Mouse (Mus musculus): ENCODE data around the gene Sap30l.
"Not testable (repeated sequence)": the region's sequence is repeated elsewhere in the genome, so short reads cannot be mapped to it uniquely, and the experiment has no call there.

Sap30l gene

DNA sequence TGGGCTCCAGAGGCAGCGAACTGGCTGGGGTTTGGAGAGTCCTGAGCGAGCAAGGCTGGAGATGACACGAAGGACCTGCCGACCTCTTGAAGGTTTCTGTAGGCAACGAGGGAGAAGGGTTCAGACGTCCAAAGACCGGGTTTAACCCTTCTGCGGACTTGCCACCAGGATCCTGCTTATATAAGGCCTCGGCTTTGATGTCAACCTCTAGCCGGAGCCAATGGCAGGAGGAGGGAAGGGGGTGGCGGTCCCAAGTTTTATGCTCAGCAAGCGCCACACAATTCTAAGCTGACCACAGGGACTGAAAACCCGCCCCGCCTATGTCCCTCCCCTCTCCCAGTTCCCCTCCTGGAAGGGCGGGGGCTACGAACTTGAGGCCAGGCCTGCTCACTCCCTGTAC is 30.4 kb downstream of the Sap30l start:
- no peak for DNase-seq

DNA sequence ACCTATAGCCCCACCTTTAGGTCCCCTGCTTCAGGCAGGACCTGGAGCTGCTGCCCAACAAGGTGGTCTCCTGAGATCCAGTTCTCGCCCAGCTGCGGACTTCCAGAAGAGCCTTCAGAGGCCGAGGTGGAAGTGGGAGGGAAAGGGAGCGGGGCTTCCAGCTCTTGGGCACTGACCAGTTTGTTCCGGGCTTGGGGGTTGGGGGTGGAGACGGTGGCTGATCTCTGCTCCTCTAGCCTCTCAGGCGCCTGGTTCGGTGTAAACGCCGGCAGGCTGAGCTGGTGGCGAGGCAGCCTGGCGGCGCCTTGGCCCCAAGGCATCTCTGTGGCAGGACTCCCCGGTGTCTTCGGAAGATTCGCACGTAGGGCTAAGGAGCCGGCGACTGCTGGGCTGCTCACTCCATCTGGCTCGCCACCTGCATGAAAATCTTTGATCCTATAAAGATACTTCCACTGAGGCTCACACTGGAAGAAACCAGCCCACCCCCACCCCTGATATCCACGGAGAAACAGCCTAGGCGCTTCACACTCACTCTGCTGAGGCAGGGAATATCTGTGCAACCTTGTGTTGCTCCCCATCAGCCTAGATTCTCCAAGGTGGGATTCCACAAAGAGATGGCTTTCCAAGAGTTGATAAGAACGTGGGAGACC is 31.2 kb downstream of the Sap30l start, which contains the start of gene Hand1:
Gene Hand1 (minus strand): TSS at position 267 of the 650 bp plus-strand sequence.
- DNase-seq = no peak

- DNase-seq = no peak
Observed at GRCm38 (mm10) chr11:57833296-57833977, 32.0 kb downstream of the Sap30l start.

DNA sequence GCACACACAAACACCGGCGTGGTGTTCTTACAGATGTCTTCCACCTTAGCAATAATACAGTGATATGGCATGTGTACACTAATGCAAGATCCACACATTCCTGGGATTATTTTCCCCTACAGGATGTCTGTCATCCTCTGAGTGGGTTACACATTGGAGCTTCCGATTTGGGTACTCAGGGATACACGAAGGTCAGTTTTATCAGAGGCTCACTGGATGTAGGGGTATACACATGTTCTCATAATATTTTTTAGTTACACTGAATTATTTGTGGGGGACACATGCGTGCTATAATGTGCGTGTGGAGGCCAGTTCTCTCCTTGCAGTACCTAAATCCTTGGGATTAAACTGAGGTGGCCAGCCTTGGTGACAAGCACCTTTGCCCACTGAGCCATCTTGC is 32.6 kb downstream of the Sap30l start:
- no peak for DNase-seq

GRCm38 (mm10) chr11:57835331-57835730 is 33.9 kb downstream of the Sap30l start:
- DNase-seq = no peak

GRCm38 (mm10) chr11:57835931-57836330 is 34.5 kb downstream of the Sap30l start:
- no peak for DNase-seq

GRCm38 (mm10) chr11:57836401-57836800 is 35.0 kb downstream of the Sap30l start:
- no peak for DNase-seq

DNA sequence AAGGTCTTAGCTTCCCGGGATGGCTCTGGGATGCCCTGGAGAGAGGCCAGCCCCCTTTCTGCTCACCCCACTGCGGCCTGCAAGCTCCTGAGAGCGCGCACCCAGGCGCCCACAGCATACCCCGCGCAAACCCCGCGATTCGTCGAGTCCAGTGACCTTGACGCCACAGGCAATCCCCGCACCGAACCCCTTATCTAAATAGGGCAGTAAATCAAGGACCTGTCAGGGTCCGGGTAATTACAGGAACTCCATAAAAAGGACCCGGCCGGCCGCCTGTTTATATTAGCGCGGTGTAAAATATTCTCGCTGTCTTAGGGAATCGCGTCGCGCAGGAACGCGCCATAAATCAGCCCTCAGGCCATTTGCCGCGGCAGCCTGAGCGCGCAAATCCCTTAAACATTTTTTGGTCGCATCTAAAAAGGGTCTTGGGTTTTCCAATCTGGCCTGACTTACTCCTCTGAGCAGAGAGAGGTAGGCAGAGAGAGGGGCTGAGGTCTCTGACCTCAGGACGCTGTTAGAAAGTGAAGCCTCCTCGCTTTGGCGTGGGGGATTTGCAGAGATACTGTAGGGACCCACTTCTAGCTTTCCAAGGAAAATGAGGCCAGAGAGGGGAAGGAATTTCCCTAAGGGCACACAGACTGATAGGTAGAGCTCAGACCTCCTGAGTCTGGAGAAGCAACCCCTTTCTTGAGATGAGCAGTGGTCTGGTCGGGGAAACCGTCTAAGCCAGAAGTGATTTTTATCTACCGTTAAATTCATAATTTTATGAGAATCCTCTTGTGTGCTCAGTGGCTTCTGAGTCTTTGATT is 35.6 kb downstream of the Sap30l start:
- no peak for DNase-seq

GRCm38 (mm10) chr11:57837861-57838680 is 36.6 kb downstream of the Sap30l start:
- DNase-seq = no peak

GRCm38 (mm10) chr11:57840986-57841385 is 39.5 kb downstream of the Sap30l start:
- DNase-seq = no peak

- DNase-seq = no peak
Observed at GRCm38 (mm10) chr11:57841391-57841790, 40.0 kb downstream of the Sap30l start.

- not testable (repeated sequence) for DNase-seq
Observed at GRCm38 (mm10) chr11:57846421-57847363, 45.3 kb downstream of the Sap30l start.

- no peak for DNase-seq
Observed at GRCm38 (mm10) chr11:57847396-57847795, 46.0 kb downstream of the Sap30l start.

DNA sequence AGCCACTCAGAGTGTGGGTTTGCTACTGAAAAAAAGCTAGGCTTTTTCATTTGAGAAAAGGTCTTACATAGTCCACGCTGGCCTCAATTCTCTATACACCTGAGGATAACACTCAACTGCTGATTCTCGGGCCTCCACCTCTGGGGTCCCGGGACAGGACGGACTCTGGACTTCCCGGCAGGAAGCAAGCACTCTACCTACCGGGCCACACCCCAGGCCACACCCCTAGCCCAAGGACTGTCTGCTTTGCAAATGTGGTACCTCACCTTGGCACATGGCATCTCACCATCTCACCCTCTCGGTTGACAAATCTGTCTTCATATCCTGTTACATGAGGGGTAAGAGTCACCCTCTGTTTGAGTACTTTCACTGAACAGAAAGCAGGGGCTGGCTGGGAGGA is 48.9 kb downstream of the Sap30l start:
- DNase-seq = no peak

DNA sequence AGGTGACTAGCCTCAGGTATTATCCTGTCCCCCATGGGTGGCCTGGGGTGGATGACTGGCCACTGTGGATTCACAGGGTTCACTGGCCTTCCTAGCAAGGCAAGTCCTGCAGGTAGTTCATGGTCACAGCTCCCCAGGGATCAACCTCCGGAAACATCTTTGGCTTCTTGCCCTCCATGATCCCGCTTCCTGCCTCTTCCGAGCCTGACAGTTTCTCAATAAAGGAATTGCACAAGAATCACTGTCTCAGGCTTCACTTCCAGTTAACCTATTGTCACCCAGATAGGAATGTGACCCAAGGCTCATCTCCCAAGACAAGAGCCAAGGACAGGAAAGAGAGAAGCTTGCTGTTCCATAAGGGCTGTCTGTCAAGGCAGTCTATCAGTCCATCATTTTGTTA is 49.5 kb downstream of the Sap30l start:
- no peak for DNase-seq

- DNase-seq = no peak
Observed at GRCm38 (mm10) chr11:57853571-57853970, 52.1 kb downstream of the Sap30l start.

DNA sequence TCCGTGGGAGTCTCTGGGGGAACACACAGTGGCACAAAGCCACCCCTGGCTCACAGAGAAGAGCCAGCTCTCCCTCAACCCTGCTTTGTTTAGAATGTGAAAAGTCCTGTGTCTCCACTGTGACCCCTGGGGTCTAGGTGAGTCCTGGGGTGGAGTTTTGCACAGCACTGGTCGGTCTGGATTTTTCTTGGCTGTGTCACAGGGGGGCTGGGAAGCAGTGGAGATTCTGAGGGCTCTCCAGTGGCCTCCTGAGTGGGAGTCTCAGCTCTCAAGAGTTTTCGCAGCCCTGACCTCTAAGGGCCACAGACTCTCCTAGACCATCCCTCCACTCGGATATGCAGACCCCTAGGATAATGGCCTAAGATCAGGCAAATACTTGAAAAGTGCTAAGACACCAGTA is 56.3 kb downstream of the Sap30l start:
- no peak for DNase-seq

Measured in layer of hippocampus, adult 9-11 months (tissue).